Mouse (Mus musculus): ENCODE measurements around the gene Pdlim3.

Gene Pdlim3

GRCm38 (mm10) chr8:45905591-45906250, 20.5 kb downstream of the Pdlim3 start:
- no peak for DNase-seq (ENCODE audit: low spot score in 2 of 2)

- DNase-seq (ENCODE audit: low spot score in 2 of 2): no peak
These were observed 21.0 kb downstream of the Pdlim3 start for GRCm38 (mm10) chr8:45906251-45906619.

GRCm38 (mm10) chr8:45913707-45914106, 28.4 kb downstream of the Pdlim3 start:
- DNase-seq (ENCODE audit: low spot score in 2 of 2): no peak

GRCm38 (mm10) chr8:45916496-45916895, 31.2 kb downstream of the Pdlim3 start:
- DNase-seq (ENCODE audit: low spot score in 2 of 2): no peak

GRCm38 (mm10) chr8:45917040-45917679, 31.9 kb downstream of the Pdlim3 start:
- DNase-seq (ENCODE audit: low spot score in 2 of 2): no peak

- no peak for DNase-seq (ENCODE audit: low spot score in 2 of 2)
These were observed 33.6 kb downstream of the Pdlim3 start for GRCm38 (mm10) chr8:45918891-45919290.

GRCm38 (mm10) chr8:45920392-45920791, 35.1 kb downstream of the Pdlim3 start:
- DNase-seq (ENCODE audit: low spot score in 2 of 2): no peak

- no peak for DNase-seq (ENCODE audit: low spot score in 2 of 2)
These were observed 36.9 kb downstream of the Pdlim3 start for GRCm38 (mm10) chr8:45922116-45922515.

GRCm38 (mm10) chr8:45934582-45935014, 49.3 kb downstream of the Pdlim3 start, which contains the start of gene Ccdc110:
Ccdc110 (plus strand) TSS chr8:45934619.
- peak; percentile 86 to 96 for DNase-seq (ENCODE audit: low spot score in 2 of 2)

- DNase-seq (ENCODE audit: low spot score in 2 of 2): no peak
These were observed 51.7 kb downstream of the Pdlim3 start for GRCm38 (mm10) chr8:45936986-45937385.

GRCm38 (mm10) chr8:45946283-45946682, 61.0 kb downstream of the Pdlim3 start:
- no peak for DNase-seq (ENCODE audit: low spot score in 2 of 2)

GRCm38 (mm10) chr8:45950622-45951021, 65.4 kb downstream of the Pdlim3 start:
- DNase-seq (ENCODE audit: low spot score in 2 of 2): no peak

Measured in spleen, postnatal 4 days (tissue).